Mouse (Mus musculus): ENCODE measurements around the gene Erc2.

DNA sequence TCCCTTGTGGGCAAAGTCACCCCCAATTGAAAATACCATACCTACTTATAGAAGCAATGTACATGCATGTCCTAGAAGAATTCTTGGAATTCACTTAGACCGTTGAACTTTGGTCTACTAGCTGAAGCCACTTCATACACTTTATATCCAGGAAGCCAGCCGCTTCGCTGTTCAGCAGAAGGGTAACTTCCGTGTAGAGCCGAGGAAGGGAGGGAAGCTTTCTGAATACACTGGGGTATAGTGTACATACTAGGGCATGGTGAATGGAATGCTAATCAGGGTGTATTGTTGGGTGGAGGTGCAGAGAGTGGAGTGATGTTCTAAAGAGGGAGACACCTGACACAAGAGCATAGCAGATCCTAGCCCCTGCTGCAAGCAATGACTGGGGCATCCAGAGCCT is 708.9 kb downstream of the Erc2 start:
- TF ChIP-seq GATA1 (IDR thresholded peaks at IDR 0.05; ENCODE audit: borderline replicate concordance, low read length) (no peak), FLI1 (IDR thresholded peaks at IDR 0.05; ENCODE audit: low read length) (no peak)
